Mouse (Mus musculus): ENCODE data around the gene Wdr90. TPM values are rescaled to one million over a fixed set of nuclear protein-coding genes. Genes with fewer than 3 reads are reported as not detected.
"Not testable (repeated sequence)": the region's sequence is repeated elsewhere in the genome, so short reads cannot be mapped to it uniquely, and the experiment has no call there.

Wdr90 gene
- polyA plus RNA-seq, 1 experiment from 2014 or later, result 1.5 TPM

GRCm38 (mm10) chr17:25873405-25874147, 12.3 kb upstream of the Wdr90 start:
- 87% methylated on average over 8 of the region's 11 CpGs for WGBS (ENCODE audit: missing documents)
- H3K36me3 ChIP-seq (ENCODE audit: inconsistent target), result no peaks in the 10 kb centered on the region
- H3K27ac ChIP-seq, result no peak overlapping the region
- no peaks in the 10 kb centered on the region for H3K79me2 ChIP-seq (ENCODE audit: inconsistent target)
- H3K4me3 ChIP-seq (ENCODE audit: inconsistent target), result no peak overlapping the region

GRCm38 (mm10) chr17:25872676-25873075, 11.4 kb upstream of the Wdr90 start:
- no peaks in the 10 kb centered on the region for H3K36me3 ChIP-seq (ENCODE audit: inconsistent target)
- H3K27ac ChIP-seq, result no peak overlapping the region
- H3K79me2 ChIP-seq (ENCODE audit: inconsistent target), result no peaks in the 10 kb centered on the region
- 89% methylated on average over 3 of the region's 3 CpGs for WGBS (ENCODE audit: missing documents)
- no peak overlapping the region for H3K4me3 ChIP-seq (ENCODE audit: inconsistent target)

GRCm38 (mm10) chr17:25871566-25871965, 10.3 kb upstream of the Wdr90 start:
- H3K27ac ChIP-seq; H3K36me3 ChIP-seq (ENCODE audit: inconsistent target); H3K4me3 ChIP-seq (ENCODE audit: inconsistent target); H3K79me2 ChIP-seq (ENCODE audit: inconsistent target): not testable (repeated sequence)

- WGBS (ENCODE audit: missing documents), result 100% methylated on average over 2 of the region's 2 CpGs
- H3K4me3 ChIP-seq (ENCODE audit: inconsistent target), result no peak overlapping the region
- no peaks in the 10 kb centered on the region; the same call in 1 of the 2 replicates for H3K79me2 ChIP-seq (ENCODE audit: inconsistent target)
- no peaks in the 10 kb centered on the region for H3K36me3 ChIP-seq (ENCODE audit: inconsistent target)
- no peak overlapping the region for H3K27ac ChIP-seq
Measured at GRCm38 (mm10) chr17:25869954-25870353, 8.7 kb upstream of the Wdr90 start.

- Histone ChIP-seq H3K79me2 (ENCODE audit: inconsistent target) (no peaks in the 10 kb centered on the region; the same call in 1 of the 2 replicates), H3K27ac (no peak overlapping the region), H3K4me3 (ENCODE audit: inconsistent target) (no peak overlapping the region), H3K36me3 (ENCODE audit: inconsistent target) (no peaks in the 10 kb centered on the region)
- WGBS (ENCODE audit: missing documents), result 99% methylated on average over 8 of the region's 8 CpGs
Measured at GRCm38 (mm10) chr17:25869498-25869897, 8.2 kb upstream of the Wdr90 start.

- Histone ChIP-seq H3K36me3 (ENCODE audit: inconsistent target) (no peaks in the 10 kb centered on the region), H3K79me2 (ENCODE audit: inconsistent target) (no peaks in the 10 kb centered on the region; the same call in 1 of the 2 replicates), H3K4me3 (ENCODE audit: inconsistent target) (peak within 1 kb of the TSS; percentile 40), H3K27ac (0 out of 2 replicates have a peak within 1 kb of the TSS, but pooled peaks have one; percentile 19)
- 2% methylated on average over 24 of the region's 24 CpGs for WGBS (ENCODE audit: missing documents)
Measured at GRCm38 (mm10) chr17:25868601-25869191, 7.4 kb upstream of the Wdr90 start, which contains the start of gene Mcrip2. Gene Mcrip2, minus strand, starts transcription at chr17:25868764.

- H3K36me3 ChIP-seq (ENCODE audit: inconsistent target), result no peaks in the 10 kb centered on the region
- no peaks in the 10 kb centered on the region; the same call in 1 of the 2 replicates for H3K79me2 ChIP-seq (ENCODE audit: inconsistent target)
- WGBS (ENCODE audit: missing documents), result under 1% methylated on average over 41 of the region's 42 CpGs
- 0 out of 2 replicates have a peak overlapping the region, but pooled peaks have one; percentile 19 for H3K27ac ChIP-seq
- H3K4me3 ChIP-seq (ENCODE audit: inconsistent target), result peak overlapping the region; percentile 40
Measured at GRCm38 (mm10) chr17:25867836-25868600, 6.7 kb upstream of the Wdr90 start.

GRCm38 (mm10) chr17:25867509-25867835, 6.2 kb upstream of the Wdr90 start:
- H3K36me3 ChIP-seq (ENCODE audit: inconsistent target), result no peaks in the 10 kb centered on the region
- no peak overlapping the region for H3K27ac ChIP-seq
- peak overlapping the region; percentile 40 for H3K4me3 ChIP-seq (ENCODE audit: inconsistent target)
- H3K79me2 ChIP-seq (ENCODE audit: inconsistent target), result no peaks in the 10 kb centered on the region; the same call in 1 of the 2 replicates
- WGBS (ENCODE audit: missing documents), result 12% methylated on average over 7 of the region's 7 CpGs

GRCm38 (mm10) chr17:25866172-25866571, 4.9 kb upstream of the Wdr90 start:
- H3K4me3 ChIP-seq (ENCODE audit: inconsistent target), result no peak overlapping the region
- no peaks in the 10 kb centered on the region; the same call in 1 of the 2 replicates for H3K79me2 ChIP-seq (ENCODE audit: inconsistent target)
- 94% methylated on average over 3 of the region's 3 CpGs for WGBS (ENCODE audit: missing documents)
- H3K36me3 ChIP-seq (ENCODE audit: inconsistent target), result no peaks in the 10 kb centered on the region
- H3K27ac ChIP-seq, result no peak overlapping the region

- Histone ChIP-seq H3K79me2 (ENCODE audit: inconsistent target) (no peaks in the 10 kb centered on the region; the same call in 1 of the 2 replicates), H3K36me3 (ENCODE audit: inconsistent target) (no peaks in the 10 kb centered on the region), H3K27ac (no peak overlapping the region), H3K4me3 (ENCODE audit: inconsistent target) (no peak overlapping the region)
- 86% methylated on average over 11 of the region's 11 CpGs for WGBS (ENCODE audit: missing documents)
Measured at GRCm38 (mm10) chr17:25865288-25865687, 4.0 kb upstream of the Wdr90 start.

GRCm38 (mm10) chr17:25864311-25864710, 3.0 kb upstream of the Wdr90 start:
- H3K4me3 ChIP-seq (ENCODE audit: inconsistent target), result no peak overlapping the region
- H3K36me3 ChIP-seq (ENCODE audit: inconsistent target), result no peaks in the 10 kb centered on the region
- WGBS (ENCODE audit: missing documents), result 95% methylated on average over 14 of the region's 14 CpGs
- H3K27ac ChIP-seq, result no peak overlapping the region
- no peaks in the 10 kb centered on the region; the same call in 1 of the 2 replicates for H3K79me2 ChIP-seq (ENCODE audit: inconsistent target)

GRCm38 (mm10) chr17:25863681-25864080, 2.4 kb upstream of the Wdr90 start:
- H3K27ac ChIP-seq, result no peak overlapping the region
- no peaks in the 10 kb centered on the region for H3K36me3 ChIP-seq (ENCODE audit: inconsistent target)
- no peaks in the 10 kb centered on the region; the same call in 1 of the 2 replicates for H3K79me2 ChIP-seq (ENCODE audit: inconsistent target)
- H3K4me3 ChIP-seq (ENCODE audit: inconsistent target), result no peak overlapping the region
- 94% methylated on average over 6 of the region's 6 CpGs for WGBS (ENCODE audit: missing documents)

GRCm38 (mm10) chr17:25861704-25862612, 657 bp upstream of the Wdr90 start:
- Histone ChIP-seq H3K79me2 (ENCODE audit: inconsistent target) (no peaks in the 10 kb centered on the region; the same call in 1 of the 2 replicates), H3K27ac (peak overlapping the region; percentile 27), H3K4me3 (ENCODE audit: inconsistent target) (peak overlapping the region; percentile 39), H3K36me3 (ENCODE audit: inconsistent target) (no peaks in the 10 kb centered on the region)
- 10% methylated on average over 6 of the region's 6 CpGs for WGBS (ENCODE audit: missing documents)

GRCm38 (mm10) chr17:25860229-25860628, 1.1 kb downstream of the Wdr90 start:
- Histone ChIP-seq H3K4me3 (ENCODE audit: inconsistent target) (no peak overlapping the region), H3K36me3 (ENCODE audit: inconsistent target) (no peaks in the 10 kb centered on the region), H3K27ac (no peak overlapping the region), H3K79me2 (ENCODE audit: inconsistent target) (no peaks in the 10 kb centered on the region)
- WGBS (ENCODE audit: missing documents), result 90% methylated on average over 6 of the region's 6 CpGs
